Mouse (Mus musculus): ENCODE data around the gene Mrps24.

GRCm38 (mm10) chr11:5702957-5703332, 12.5 kb downstream of the Mrps24 start:
- TF ChIP-seq CTCF (IDR thresholded peaks at IDR 0.05; ENCODE audit: low read depth) (no peak), EP300 (IDR thresholded peaks at IDR 0.05; ENCODE audit: low read depth) (no peak)
